Mouse (Mus musculus) small intestine, adult 2 months (tissue): ENCODE data around the gene Defb28.

Experiments
- CTCF ChIP-seq: fragments of 200-500 bp; IDR thresholded peaks from 2 replicates; pipeline ENCODE4 v1.5.1; 2012; ENCODE audit warnings: low read depth, mild to moderate bottlenecking, control low read depth, inconsistent platforms, low read length, moderate library complexity, mixed read lengths; ENCODE audit not compliant: insufficient replicate concordance, insufficient read length; ENCODE audit errors: extremely low read depth
- POLR2A ChIP-seq: fragments of 200-500 bp; IDR thresholded peaks from 2 replicates; pipeline ENCODE4 v1.6.1; 2012; ENCODE audit warnings: low read depth, mild to moderate bottlenecking, control low read depth, inconsistent platforms, low read length, moderate library complexity

- TF ChIP-seq POLR2A (no peak), CTCF (no peak)
Measured at GRCm38 (mm10) chr2:152516084-152516483, 2.0 kb upstream of the Defb28 start.
